Mouse (Mus musculus) forebrain, postnatal 0 days (tissue): ENCODE data around the gene Aldh3a1. TPM values are rescaled to one million over a fixed set of nuclear protein-coding genes. Genes with fewer than 3 reads are reported as not detected.
"Not testable (repeated sequence)": the region's sequence is repeated elsewhere in the genome, so short reads cannot be mapped to it uniquely, and the experiment has no call there.

Experiments used
- ATAC-seq: fragments of 200-750 bp; cut with Nextera tagmentation; 2 replicates; pipeline ENCODE4 v1.8.0; 2017; ENCODE audit warnings: mild to moderate bottlenecking, moderate library complexity
- DNase-seq: peaks from one replicate; pipeline ENCODE4 v3.0.0-alpha.2; 2015
- H3K27ac ChIP-seq: fragments of 300-500 bp; sonication (generic); 2 replicates; pipeline ENCODE4 v1.5.1; 2014; ENCODE audit warnings: low read depth, mild to moderate bottlenecking, antibody characterized with exemption, low read length, moderate library complexity, mixed read lengths
- H3K27me3 ChIP-seq: fragments of 300-500 bp; sonication (generic); 2 replicates; pipeline ENCODE4 v1.6.1; 2014; ENCODE audit warnings: mild to moderate bottlenecking, low read length, mixed read lengths; ENCODE audit not compliant: insufficient read depth
- H3K36me3 ChIP-seq: fragments of 300-500 bp; sonication (generic); 2 replicates; pipeline ENCODE4 v1.6.1; 2014; ENCODE audit warnings: mild to moderate bottlenecking, moderate library complexity; ENCODE audit not compliant: insufficient read depth
- H3K4me1 ChIP-seq: fragments of 300-500 bp; sonication (generic); 2 replicates; pipeline ENCODE4 v1.6.1; 2014; ENCODE audit warnings: antibody characterized with exemption; ENCODE audit not compliant: insufficient read depth
- H3K4me2 ChIP-seq: fragments of 300-500 bp; sonication (generic); 2 replicates; pipeline ENCODE4 v1.6.1; 2014; ENCODE audit warnings: low read depth, mild to moderate bottlenecking, moderate library complexity
- H3K4me3 ChIP-seq: fragments of 300-500 bp; sonication (generic); 2 replicates; pipeline ENCODE4 v1.5.1; 2014; ENCODE audit warnings: low read depth, low read length, mixed read lengths
- H3K9ac ChIP-seq: fragments of 300-500 bp; sonication (generic); 2 replicates; pipeline ENCODE4 v1.6.1; 2014; ENCODE audit warnings: mild to moderate bottlenecking
- H3K9me3 ChIP-seq: fragments of 300-500 bp; sonication (generic); 2 replicates; pipeline ENCODE4 v1.6.1; 2016; ENCODE audit warnings: low read length
- CTCF ChIP-seq: sonication (generic); IDR thresholded peaks from 2 replicates; pipeline ENCODE4 v1.5.1; 2016; ENCODE audit warnings: antibody characterized with exemption, control low read depth, low read depth
- WGBS: fragments of 180-500 bp; shearing (Covaris S2); extraction: QIAGEN DNeasy Blood & Tissue Kit; methylation state at CpG from one replicate; pipeline ENCODE4 v1.1.7; 2014; 5-methylcytosine and 5-hydroxymethylcytosine counted together
- polyA plus RNA-seq: library from polyadenylated mRNA; unstranded; fragments of >200 nt; fragmentation: Nextera tagmentation; extraction: Ambion mirVana; gene quantifications from 2 replicates; pipeline ENCODE4 v1.2.1, GENCODE M21; 2015
- total RNA-seq: library from RNA; depleted of rRNA; stranded (reverse); fragments of >200 nt; gene quantifications from 2 replicates; pipeline ENCODE4 v1.2.3, GENCODE M21; 2014

The Aldh3a1 gene
- total and polyA plus RNA-seq, 2 experiments from 2014 or later, result 1.2 TPM; not detected in 1

- Histone ChIP-seq H3K27ac (no peak overlapping the region), H3K27me3 (no peaks in the 10 kb centered on the region), H3K9me3 (no peaks in the 10 kb centered on the region), H3K4me1 (peaks cover 14% of the 10 kb centered on the region), H3K4me2 (no peak overlapping the region), H3K4me3 (no peak overlapping the region), H3K36me3 (peaks cover 84% of the 10 kb centered on the region), H3K9ac (no peak overlapping the region)
- ATAC-seq, result no peak
- 95% methylated on average over 10 of the region's 10 CpGs for WGBS
- DNase-seq, result no peak
- no peak for TF ChIP-seq CTCF
These were observed 42.5 kb upstream of the Aldh3a1 start for GRCm38 (mm10) chr11:61164881-61165280.

GRCm38 (mm10) chr11:61170184-61170583, 37.2 kb upstream of the Aldh3a1 start:
- TF ChIP-seq CTCF, result no peak
- Histone ChIP-seq H3K4me3 (no peak overlapping the region), H3K27ac (no peak overlapping the region), H3K9me3 (no peaks in the 10 kb centered on the region), H3K9ac (no peak overlapping the region), H3K4me2 (peak overlapping the region; percentile 65), H3K27me3 (no peaks in the 10 kb centered on the region), H3K4me1 (peaks cover 36% of the 10 kb centered on the region), H3K36me3 (peaks cover 31% of the 10 kb centered on the region)
- ATAC-seq, result no peak
- WGBS, result 56% methylated on average over 5 of the region's 5 CpGs
- DNase-seq, result no peak

- not testable (repeated sequence) for H3K36me3 ChIP-seq, H3K9me3 ChIP-seq, DNase-seq, ATAC-seq, H3K27me3 ChIP-seq, H3K27ac ChIP-seq
- H3K9ac ChIP-seq, result peak overlapping the region; percentile 100
- peaks cover 37% of the 10 kb centered on the region for H3K4me1 ChIP-seq
- peak overlapping the region; percentile 98 for H3K4me3 ChIP-seq
- 16% methylated on average over 15 of the region's 15 CpGs for WGBS
- H3K4me2 ChIP-seq, result peak overlapping the region; percentile 65
These were observed 33.9 kb upstream of the Aldh3a1 start for GRCm38 (mm10) chr11:61173477-61173876.

- 1% methylated on average over 28 of the region's 28 CpGs for WGBS
- H3K9me3 ChIP-seq, result no peaks in the 10 kb centered on the region
- peak overlapping the region; percentile 100 for H3K27ac ChIP-seq
- peak overlapping the region; percentile 65 for H3K4me2 ChIP-seq
- H3K4me1 ChIP-seq, result peaks cover 31% of the 10 kb centered on the region
- H3K27me3 ChIP-seq, result no peaks in the 10 kb centered on the region
- peak; percentile 44 for ATAC-seq
- H3K36me3 ChIP-seq, result no peaks in the 10 kb centered on the region
- peak; percentile 90 for DNase-seq
- H3K4me3 ChIP-seq, result peak overlapping the region; percentile 98
- peak overlapping the region; percentile 100 for H3K9ac ChIP-seq
- TF ChIP-seq CTCF, result peak; percentile 87
These were observed 33.0 kb upstream of the Aldh3a1 start for GRCm38 (mm10) chr11:61174291-61174820.

GRCm38 (mm10) chr11:61174821-61175658, 32.3 kb upstream of the Aldh3a1 start, which contains the start of gene Usp22:
Gene Usp22 (minus strand): TSS chr11:61175055.
- peak within 1 kb of the TSS; percentile 100 for H3K9ac ChIP-seq
- peaks cover 25% of the 10 kb centered on the region for H3K4me1 ChIP-seq
- under 1% methylated on average over 68 of the region's 69 CpGs for WGBS
- peak within 1 kb of the TSS; percentile 98 for H3K4me3 ChIP-seq
- DNase-seq (peak; percentile 100), ATAC-seq (peak; percentile 94)
- no peaks in the 10 kb centered on the region for H3K36me3 ChIP-seq
- H3K27me3 ChIP-seq, result no peaks in the 10 kb centered on the region
- H3K4me2 ChIP-seq, result peak within 1 kb of the TSS; percentile 65
- TF ChIP-seq CTCF, result peak; percentile 25; the same call in 1 of the 2 replicates
- peak within 1 kb of the TSS; percentile 100 for H3K27ac ChIP-seq
- H3K9me3 ChIP-seq, result no peaks in the 10 kb centered on the region

GRCm38 (mm10) chr11:61175778-61176177, 31.6 kb upstream of the Aldh3a1 start:
- ATAC-seq (no peak), DNase-seq (peak; percentile 45)
- Histone ChIP-seq H3K4me1 (peaks cover 19% of the 10 kb centered on the region), H3K36me3 (no peaks in the 10 kb centered on the region), H3K9ac (peak overlapping the region; percentile 51; the same call in 1 of the 2 replicates), H3K9me3 (no peaks in the 10 kb centered on the region), H3K4me3 (peak overlapping the region; percentile 33), H3K27ac (peak overlapping the region; percentile 100), H3K27me3 (no peaks in the 10 kb centered on the region), H3K4me2 (peak overlapping the region; percentile 46)
- TF ChIP-seq CTCF, result no peak
- 64% methylated on average over 5 of the region's 5 CpGs for WGBS

GRCm38 (mm10) chr11:61176321-61176720, 31.0 kb upstream of the Aldh3a1 start:
- ATAC-seq, result no peak
- H3K4me2 ChIP-seq, result no peak overlapping the region
- WGBS, result 96% methylated on average over 1 of the region's 1 CpGs

More at GRCm38 (mm10) chr11:61176321-61176720, 31.0 kb upstream of the Aldh3a1 start:
- Histone ChIP-seq H3K27me3 (no peaks in the 10 kb centered on the region), H3K4me1 (peaks cover 13% of the 10 kb centered on the region), H3K4me3 (no peak overlapping the region), H3K9me3 (no peaks in the 10 kb centered on the region), H3K36me3 (no peaks in the 10 kb centered on the region), H3K27ac (peak overlapping the region; percentile 100), H3K9ac (no peak overlapping the region)
- DNase-seq, result no peak
- no peak for TF ChIP-seq CTCF
